Mouse (Mus musculus) cerebellum, adult 9-10 months (tissue): Measurements from ENCODE around the gene Cfap54.

Source experiments
- DNase-seq: peaks from one replicate; pipeline ENCODE4 v3.0.0; 2022

Gene Cfap54

GRCm38 (mm10) chr10:93095827-93096226, 14.4 kb upstream of the Cfap54 start:
- no peak for DNase-seq

GRCm38 (mm10) chr10:93094957-93095580, 13.7 kb upstream of the Cfap54 start:
- no peak for DNase-seq

GRCm38 (mm10) chr10:93091928-93092327, 10.5 kb upstream of the Cfap54 start:
- no peak for DNase-seq

DNA sequence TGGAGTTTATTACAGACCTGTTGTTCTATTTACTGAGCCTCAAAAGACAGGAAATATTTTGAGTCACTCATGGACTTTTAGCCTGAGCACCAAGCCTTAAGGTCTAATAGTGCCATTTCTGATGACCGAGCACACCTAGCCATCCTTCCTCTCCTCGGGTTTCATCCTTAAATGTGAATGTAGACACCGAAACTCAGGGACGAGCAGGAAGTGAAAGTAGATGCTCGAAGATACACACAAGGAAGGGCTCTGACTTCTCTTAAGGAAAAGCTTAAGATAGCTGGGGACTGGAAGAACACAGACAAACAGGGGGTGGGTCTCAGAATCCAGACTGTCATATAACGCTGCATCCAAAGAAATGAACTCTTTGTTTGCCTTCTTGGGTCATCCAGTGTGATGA, 8.8 kb upstream of the Cfap54 start:
- no peak for DNase-seq

- DNase-seq: no peak
Measured at GRCm38 (mm10) chr10:93088396-93089048, 7.1 kb upstream of the Cfap54 start.

DNA sequence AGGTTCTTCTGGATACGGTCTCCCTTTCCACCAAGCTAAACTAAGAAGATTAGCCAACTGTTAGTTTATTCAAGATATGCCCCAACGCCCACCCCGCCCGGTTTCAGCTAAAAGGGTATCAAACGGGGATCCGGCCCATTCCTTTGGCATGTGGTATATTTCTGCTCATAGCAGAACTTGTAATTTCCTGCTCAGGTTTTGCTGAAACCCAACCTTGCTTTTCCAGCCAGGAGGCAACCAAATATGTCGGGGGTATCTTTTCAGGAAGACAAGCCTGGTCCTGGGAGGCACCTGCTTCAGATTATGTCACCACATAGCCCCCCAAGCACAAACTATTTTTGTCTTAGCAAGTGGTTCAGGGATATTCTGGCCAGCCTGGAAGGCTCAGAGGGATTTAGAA, 6.1 kb upstream of the Cfap54 start:
- DNase-seq: no peak

- no peak for DNase-seq
Measured at GRCm38 (mm10) chr10:93083963-93084340, 2.5 kb upstream of the Cfap54 start.

DNA sequence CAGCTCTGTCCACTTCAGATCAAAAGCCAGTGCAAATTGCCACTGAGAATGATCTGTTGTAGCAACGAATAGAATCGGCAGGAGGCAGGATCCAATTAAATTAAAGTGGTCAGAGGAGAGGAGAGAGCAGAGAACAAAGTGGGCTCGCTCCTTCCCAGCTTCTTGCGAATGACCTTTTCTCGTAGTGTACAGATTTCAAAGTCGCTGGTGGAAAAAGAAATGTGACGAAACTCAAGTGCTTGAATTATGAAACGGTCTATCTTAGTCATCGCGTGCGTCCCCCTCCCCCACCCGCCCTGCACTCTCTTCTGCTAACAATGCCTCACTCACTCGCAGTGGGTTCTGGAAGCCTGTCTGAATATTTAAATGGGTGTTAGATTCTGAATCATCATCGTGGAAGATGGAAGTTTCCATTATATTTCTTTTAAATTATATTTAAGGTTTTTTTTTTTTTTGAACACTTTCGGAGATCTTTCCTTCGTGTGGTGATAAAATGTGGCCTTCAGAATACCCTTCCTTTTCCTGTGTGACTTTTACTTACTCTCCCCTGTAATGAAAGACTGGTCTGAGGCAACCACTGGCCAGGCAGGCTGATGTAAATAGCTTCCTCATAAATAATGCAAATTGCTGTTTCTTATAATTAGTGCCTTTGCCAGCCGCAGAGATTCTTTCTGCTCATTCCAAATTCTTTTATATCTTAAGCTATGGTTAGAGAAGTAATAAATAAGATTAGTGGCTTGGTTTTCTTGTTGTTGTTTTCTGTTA, 2.0 kb upstream of the Cfap54 start:
- DNase-seq: no peak

- DNase-seq: no peak
Measured at GRCm38 (mm10) chr10:93079486-93079885, 1.9 kb downstream of the Cfap54 start.

GRCm38 (mm10) chr10:93077935-93078479, 3.4 kb downstream of the Cfap54 start:
- no peak for DNase-seq

GRCm38 (mm10) chr10:93076376-93076775, 5.0 kb downstream of the Cfap54 start:
- no peak for DNase-seq

DNA sequence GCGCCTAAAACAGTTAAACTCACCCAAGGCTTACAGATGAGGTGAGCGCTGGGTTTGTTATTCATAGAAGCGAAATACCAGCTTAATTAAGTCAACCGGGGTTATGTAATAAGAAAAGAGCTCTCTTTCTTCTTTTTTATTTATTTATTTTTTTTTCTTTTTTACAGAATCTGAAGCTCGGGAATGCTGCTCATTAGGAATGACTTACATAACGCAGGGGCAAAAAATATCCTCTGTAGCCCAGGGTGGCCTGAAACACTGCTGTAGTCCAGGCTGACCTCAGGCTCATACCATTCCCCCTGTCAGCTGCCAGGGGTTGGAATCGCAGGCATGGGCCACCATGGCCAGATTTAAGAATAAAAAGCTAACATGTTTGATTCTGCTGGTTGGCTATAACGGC, 5.6 kb downstream of the Cfap54 start:
- no peak for DNase-seq

- no peak for DNase-seq
Measured at GRCm38 (mm10) chr10:93072769-93073168, 8.6 kb downstream of the Cfap54 start.

- DNase-seq: no peak
Measured at GRCm38 (mm10) chr10:93071753-93072152, 9.7 kb downstream of the Cfap54 start.

DNA sequence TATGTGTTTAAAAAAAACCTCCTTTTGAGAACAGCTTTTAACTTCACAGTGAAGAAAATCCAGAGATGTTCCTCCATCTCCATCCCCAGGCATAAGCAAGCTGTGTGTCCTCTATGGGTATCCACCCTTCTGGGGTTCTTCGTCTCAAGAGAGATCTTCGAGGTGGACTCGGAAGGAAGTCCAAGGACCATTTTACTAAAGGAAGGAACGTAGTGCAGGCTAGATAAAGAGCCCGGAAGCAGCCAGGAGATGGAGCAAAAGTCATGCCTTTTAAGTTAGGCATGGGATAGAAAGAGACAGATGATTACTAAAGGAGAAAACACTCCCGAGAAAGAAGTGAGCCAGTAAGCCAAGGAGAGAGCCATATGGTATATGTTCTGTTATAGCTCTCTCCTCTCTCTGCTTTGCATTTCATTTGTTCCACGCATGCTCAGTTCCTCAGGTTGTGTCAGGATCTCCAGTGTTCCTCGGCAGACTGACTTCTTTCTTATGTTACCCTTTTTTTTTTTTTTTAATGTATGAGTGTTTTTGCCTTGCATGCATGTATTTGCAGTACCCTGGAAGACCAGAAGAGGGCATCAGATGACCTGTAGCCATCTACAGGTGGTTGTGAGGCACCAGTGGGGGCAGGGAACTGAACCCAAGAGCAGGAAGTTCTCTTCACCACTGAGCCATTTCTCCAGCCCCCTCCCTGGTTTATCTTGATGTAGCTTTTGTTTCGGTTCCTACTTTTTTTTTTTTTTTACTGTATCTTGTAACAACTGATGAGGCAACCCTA, 11.1 kb downstream of the Cfap54 start:
- no peak for DNase-seq

DNA sequence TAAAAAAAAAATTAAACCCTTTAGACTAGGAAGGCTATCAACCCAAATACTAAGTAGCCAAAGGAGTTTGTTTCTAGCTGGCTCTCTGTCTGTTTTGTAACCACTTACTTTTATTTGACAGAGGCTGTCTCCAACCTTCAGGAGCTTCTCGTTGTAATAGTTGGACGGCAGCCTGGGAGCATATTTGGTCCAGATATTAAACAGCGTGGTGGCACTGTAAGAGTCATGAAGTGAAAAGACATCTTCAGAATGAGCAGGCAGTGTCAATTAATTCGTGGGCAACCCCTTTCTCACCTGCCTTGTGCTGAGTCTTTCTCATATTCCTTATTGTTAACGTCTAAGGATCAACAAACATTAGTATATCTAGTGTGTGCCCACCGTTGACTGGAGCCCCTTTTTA, 11.7 kb downstream of the Cfap54 start:
- DNase-seq: no peak

- DNase-seq: no peak
Measured at GRCm38 (mm10) chr10:93069041-93069679, 12.3 kb downstream of the Cfap54 start.

DNA sequence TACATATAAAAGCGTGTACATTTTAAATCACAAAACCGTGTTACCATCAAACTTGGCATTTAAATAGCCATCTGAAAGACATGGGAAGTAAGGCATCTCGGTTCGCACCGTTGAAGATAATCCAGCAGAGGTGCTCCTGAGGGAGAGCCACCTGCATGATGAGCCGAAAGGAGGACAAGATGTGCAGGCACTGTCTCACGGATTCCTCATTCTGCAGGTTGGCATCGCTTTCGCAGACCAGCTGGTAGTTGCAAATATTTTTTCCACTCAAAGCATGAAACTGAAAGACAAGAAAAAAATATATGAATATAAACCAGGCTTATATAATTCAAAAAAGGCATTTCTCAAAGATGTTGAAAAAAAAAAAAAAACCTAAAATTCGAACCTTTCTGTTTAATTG, 16.4 kb downstream of the Cfap54 start:
- no peak for DNase-seq

DNA sequence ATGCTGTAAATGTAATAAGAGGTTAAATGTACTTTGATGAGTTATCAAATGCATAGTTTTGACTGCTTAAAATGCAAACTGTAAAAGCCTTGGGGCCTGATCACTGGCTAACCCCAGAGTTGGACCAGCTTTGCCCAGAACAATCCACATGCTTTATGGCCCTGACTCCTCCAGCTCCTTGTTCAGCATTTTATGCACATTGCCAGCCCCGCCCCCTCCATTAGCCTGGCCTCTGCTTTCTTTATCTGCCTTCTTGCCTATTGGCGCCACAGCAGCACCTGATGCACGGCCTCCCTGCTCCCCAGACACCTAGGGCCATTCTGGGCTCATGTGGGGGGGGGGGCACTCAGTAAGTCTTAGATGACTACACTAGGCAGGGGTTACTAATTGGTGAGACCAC, 17.8 kb downstream of the Cfap54 start:
- DNase-seq: no peak

DNA sequence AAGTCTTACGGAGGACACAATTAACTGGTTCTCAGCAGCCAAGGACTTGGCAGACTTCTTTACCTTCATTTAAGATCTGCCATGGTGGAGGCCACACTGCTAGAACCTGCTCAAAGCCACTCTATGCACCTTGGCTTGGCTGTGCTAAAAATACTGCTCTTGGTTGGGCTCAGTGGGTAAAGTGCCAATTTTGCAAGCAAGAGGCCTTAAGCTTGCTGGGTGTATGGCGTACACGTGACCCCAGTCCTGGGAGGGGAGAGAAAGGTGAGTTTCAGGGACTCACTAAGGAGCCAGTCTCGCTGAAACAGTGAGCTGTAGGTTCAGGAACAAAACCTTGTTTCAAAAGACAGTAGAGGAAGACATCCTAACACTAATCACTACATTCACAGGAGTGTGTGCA, 19.0 kb downstream of the Cfap54 start:
- DNase-seq: no peak

DNA sequence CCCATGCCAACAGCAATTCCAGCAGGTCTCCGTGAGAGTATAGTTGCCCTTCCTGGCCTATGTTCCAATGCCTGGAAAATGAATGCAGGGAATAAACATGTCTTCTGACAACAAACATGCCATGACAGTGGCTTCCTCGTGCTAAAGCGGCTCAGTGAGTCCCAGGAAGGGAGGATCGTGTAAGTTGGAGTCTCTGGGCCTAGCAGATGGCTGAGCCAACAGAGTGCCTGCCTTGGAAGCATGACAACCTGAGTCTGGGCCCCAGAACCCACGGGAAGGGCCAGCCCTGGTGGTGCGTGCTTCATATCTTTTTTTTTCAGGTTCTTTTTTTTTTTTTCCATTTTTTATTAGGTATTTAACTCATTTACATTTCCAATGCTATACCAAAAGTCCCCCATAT, 27.6 kb downstream of the Cfap54 start:
- no peak for DNase-seq

- no peak for DNase-seq
Measured at GRCm38 (mm10) chr10:93053315-93053714, 28.1 kb downstream of the Cfap54 start.
